Mouse (Mus musculus): ENCODE results near the gene Erc2. TPM values are rescaled to one million over a fixed set of nuclear protein-coding genes. Genes with fewer than 3 reads are reported as not detected.

Gene Erc2
- total RNA-seq, 2 experiments from 2014 or later = not detected

DNA sequence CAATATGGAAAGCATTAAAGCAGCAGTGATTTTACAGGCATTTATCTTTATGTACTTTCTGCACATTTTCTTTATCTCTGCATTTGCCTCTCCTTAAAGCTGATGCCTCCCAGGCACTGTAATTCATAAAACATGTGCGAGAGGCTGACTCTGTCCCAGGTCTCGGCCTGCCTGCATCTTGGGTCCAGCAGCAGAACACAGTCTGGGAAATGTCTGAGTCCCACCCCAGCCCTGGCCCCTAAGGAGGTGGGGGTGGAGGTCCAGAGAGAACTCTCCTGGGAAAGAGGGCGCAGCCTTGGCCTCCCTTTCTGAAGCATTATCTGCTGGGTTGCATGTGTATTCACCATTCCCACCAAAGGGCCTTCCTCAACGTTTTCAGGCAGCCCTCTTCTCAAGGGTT is 420.9 kb downstream of the Erc2 start:
- no peak for ATAC-seq (replicated peaks; ENCODE audit: poor library complexity, severe bottlenecking)

DNA sequence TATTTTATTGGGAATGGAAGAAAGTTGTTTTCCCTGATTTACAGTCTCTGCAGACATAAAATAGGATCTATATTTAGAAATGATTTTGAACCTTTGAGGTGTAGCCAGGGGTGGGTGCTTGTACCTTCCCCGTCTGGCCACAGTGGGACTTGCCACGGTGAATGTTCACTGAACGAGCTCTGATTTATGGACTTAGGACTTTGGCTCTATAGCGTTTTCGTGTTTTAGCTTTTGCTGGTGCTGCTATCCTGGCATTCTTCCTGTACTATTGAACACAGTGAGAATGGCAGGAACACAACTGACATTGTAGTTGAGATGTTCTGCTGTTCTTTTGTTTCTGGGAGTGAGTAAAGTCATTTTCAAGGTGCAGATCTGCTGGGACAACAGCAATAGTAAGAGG is 429.4 kb downstream of the Erc2 start:
- no peak for ATAC-seq (replicated peaks; ENCODE audit: poor library complexity, severe bottlenecking)

DNA sequence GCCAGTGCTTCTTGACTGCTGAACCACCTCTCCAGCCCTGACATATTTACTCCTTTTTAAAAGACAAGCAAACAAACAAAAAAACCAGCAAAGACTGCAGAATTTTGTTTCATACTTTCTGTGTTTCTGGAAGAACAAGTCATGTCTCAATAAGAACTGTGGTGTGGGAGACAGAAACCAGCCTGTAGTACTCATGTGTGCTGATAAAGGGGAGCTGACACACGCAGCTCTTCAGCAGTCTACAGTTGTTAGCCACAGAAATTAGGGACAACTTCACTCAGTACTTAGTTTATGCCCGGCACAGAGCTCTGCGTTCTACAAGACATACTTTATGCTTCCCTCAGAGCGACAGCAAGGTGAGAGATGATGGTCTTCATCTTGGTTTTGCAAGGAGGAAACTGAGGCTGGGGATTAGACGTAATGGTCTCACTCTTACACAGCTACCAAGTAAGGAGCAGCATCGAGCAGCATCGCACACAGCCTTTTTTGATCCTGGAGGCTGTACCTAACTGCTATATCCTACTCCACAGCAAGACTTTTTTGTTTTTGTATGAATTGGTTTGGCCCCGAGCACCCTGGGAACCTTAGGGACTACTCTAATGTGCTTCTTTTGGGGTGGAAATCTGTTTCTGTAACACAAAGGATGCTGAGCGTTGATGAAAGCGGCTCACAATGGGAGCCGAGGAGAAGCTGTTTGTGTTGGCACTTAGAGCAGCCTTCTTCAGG is 435.1 kb downstream of the Erc2 start:
- ATAC-seq (replicated peaks; ENCODE audit: poor library complexity, severe bottlenecking) = no peak

DNA sequence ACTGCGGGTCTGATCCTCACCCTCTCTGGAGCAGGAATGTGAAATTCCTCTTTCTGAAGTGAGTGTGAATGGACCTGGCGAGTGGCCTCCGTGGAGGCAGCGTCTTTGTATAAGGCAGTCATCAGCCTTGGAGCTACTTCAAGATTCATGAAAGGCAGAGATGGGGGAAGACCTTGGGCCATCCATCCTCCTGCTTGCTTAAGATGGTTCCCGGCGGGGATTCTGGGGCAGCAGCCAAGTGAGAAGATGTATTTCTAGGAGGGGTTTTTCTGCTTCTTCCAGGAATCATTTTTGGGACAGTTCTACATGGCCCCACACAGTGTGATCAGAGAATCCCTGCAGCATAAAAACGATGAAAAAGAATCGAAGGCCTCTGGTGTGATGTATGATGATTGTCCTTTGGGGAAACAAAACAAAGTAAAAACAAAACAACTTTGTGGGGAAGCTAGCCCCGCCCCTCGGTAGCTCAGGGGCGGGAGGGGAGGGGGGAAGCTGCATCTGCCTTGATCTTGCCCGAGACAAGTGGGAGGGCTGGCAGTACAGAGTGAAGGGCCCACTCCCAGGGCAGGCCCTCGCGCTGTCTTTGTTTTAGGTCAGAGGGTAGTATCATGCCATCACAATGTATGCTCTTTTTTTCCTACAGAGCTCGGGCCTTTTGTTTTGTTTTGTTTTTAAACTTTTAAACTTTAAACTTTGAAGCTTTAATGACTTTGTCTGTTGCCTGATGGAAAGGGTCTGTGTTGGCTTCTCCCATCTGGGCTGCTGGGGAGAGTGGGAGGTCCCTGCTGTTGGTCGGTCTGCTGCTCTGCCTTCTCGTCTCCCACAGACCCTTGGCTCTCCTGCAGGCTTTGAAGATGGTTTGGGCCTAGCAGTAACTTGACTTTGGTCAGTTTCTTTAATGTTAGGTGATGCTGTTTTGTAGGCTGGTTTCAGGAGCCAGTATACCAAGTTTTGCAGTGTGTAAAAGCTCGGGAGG is 435.9 kb downstream of the Erc2 start:
- no peak for ATAC-seq (replicated peaks; ENCODE audit: poor library complexity, severe bottlenecking)

DNA sequence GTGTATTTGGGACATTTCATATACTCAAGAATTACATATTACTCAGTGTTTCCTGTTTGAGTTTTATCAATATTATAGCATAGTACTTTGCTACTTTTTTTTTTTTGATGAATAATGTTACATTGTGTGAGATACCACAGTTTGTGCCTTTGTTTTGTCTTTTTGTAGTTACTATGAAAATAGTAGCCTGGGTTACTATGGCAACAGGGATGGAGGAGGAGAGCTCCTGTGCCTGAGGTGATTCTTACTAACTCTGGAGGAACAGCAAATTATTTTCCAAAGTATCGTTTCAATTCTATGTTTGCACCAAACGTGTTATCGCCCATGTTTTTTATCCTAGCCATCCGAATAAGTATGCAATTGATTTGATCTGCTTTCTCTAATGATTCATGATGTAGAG is 438.7 kb downstream of the Erc2 start:
- no peak for ATAC-seq (replicated peaks; ENCODE audit: poor library complexity, severe bottlenecking)

DNA sequence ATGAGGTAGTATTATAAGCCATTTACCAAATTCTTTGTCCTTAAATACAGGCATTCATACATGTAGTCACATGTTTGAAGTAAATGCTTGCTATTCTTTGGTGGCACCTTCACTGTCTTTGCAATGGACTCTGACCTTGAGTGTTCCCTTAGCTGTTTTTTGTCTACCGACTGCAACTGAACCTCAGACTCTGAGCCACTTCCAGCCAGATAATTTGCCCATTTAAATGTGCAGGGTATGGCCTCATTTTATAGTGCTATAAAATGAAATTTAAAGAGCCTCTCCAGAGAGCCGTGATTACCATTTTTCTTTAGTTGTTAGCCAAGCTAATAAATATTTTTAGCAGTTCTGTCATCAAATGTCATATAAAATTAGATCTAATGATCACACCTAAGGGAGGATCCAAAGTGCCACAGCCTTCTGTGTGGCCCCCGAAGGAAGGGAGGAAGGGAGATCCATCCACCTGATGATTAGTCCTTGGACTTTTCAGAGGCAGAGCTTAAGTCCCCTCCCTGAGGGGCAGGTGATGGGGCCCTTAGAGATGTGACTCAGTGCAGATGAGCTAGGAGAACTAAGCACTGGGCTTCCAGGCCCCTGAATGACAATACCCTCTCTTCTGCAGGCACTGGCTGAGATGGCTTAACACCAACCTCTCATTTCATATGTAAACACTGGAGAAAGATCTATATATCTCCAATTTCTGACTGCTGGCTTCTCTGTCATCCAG is 439.6 kb downstream of the Erc2 start:
- no peak for ATAC-seq (replicated peaks; ENCODE audit: poor library complexity, severe bottlenecking)

DNA sequence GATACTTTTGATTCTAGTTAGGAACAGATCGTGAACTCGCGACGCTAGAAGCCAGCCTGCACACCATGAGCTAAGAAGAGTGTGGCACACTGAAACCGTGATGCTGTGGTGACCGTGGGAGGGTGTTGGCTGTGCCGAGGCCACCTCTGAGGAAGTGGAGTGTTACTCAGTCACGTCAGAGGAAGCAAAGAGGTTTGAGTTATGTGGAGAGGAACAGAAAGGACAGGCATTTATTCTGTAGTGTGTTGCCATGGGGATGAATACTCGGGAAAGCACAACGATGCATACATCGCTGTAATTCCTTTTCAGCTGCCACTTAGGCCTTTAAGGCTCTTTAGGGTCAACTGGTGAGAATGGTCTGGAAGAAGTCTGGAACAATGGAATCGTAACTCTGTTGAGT is 445.8 kb downstream of the Erc2 start:
- ATAC-seq (replicated peaks; ENCODE audit: poor library complexity, severe bottlenecking) = no peak

DNA sequence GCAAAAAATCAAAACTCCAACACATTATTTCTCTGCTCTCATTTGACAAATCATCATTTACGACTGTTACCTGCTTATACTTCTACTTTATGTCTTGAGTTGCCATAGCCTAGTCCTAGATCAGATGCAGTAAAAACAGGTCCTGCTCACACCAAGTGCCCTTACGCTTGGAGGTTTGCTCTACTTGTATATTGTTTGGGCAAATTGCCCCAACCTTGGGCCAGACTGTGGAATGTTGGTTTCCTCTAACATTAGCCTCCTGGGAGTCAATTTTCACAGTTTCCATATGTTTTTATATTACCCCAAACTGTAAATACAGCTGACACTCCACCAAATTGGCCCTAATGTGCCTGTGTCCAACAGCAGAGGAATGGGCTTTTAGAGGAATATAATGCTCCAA is 447.6 kb downstream of the Erc2 start:
- ATAC-seq (replicated peaks; ENCODE audit: poor library complexity, severe bottlenecking) = no peak

DNA sequence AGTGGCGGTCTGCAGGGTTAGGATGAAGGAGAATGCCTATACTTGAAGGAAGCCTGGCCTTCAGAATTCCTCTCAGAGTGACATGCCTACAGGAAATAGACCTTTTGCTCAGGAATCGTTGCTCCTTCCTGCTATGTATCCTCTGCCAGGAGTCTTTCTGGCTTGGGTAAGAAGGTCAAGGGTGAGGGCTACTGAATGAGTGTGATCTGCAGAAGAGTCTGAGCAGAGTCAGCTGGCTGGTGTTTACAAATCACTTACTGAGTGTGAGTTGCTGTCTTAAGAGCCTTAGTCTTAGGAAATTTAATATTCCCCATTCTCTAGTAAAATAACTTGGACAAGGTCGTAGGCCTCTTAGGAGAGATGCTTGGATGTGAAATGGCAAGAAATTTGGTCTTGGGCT is 450.3 kb downstream of the Erc2 start:
- ATAC-seq (replicated peaks; ENCODE audit: poor library complexity, severe bottlenecking) = no peak

DNA sequence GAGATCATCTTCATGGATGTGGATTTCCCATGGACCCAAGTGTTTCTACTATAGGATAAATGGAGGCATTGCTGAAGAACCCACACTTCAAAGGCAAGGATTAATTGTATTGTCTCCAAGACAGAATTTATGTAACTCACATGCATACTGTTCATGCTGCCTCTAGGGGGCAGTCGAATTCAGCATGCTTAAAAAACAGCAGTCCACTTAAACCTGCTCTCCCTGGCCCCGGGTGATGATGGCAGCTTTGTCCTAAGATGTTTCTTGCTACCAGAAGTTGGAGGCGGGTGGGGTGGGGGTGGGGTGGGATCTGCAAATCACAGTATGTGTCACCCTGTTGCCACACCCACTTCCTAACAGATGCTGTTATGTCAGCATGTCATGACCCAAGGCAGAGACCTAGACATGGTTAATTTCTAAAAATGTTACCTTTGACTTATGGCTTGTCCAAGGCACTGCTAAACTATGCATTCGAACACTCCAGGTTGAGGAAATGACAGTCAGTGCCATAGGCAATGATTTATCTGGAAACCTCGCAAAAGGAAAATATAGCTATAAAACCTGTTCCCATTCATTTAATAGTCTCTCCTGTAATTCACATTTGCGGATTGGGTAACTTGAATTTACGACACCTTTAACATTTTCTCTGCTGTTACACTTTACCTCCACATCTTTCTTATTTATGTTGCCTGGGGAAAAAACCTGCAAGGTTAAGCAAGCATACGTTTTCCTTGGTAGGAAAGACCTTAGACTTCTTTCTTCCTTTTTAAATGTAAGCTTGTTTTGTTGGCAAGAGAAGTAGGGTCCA is 467.6 kb downstream of the Erc2 start:
- no peak for ATAC-seq (replicated peaks; ENCODE audit: poor library complexity, severe bottlenecking)

DNA sequence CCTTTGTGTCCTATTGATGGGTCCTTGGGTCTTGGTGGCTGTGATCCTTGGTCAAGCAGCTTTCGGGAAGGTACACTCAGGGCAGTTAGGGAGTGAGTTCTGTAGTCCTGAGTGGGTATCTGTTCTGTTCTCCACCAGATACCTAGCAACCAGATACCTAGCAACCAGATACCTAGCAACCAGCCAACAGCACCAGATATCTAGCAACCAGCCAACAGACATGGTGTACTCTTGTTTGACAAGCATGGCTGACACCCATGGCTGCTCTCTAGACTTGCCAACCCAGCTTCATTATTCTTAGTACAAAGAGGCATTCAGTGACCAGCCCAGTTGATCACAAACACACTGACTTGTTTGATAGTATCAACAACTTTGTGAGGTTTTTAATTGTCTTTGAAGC is 469.1 kb downstream of the Erc2 start:
- ATAC-seq (replicated peaks; ENCODE audit: poor library complexity, severe bottlenecking) = no peak

DNA sequence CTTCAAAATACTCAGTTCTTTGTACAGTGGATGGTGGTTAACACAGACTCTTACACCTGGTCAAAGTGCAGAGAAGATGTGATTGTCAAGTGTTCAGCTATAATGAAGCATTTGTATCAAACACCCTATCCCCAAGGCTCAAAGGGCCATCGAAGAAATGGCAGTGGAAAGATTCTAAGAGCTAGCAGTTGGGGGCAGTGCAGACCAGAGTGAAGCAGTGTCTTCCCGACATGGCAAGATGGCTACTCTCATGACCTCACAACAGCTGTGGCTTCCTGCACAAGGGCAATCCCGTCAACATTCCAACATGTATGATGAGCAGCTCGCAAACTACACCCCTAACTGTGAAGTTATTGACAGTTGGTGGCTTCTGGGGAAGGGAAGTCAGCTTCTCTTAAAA is 471.0 kb downstream of the Erc2 start:
- ATAC-seq (replicated peaks; ENCODE audit: poor library complexity, severe bottlenecking) = no peak

DNA sequence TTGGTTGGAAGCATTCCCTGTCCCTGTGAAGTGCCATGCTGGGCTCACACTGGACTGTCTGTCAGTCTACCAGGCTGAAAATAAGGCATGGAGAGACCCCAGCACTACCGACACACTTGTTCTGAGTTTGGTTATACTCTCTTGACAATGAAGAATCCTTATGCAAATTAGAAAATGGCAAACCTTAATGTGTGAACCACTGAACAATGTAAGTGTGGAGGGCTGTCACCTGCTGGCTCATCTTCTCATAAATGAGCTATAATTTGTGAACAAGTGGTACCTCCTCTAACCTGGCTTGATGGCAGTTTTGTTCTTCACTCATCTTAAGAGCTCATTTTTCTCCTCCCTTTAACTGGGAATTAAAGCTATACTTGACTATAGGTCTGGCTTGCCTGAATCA is 471.7 kb downstream of the Erc2 start:
- ATAC-seq (replicated peaks; ENCODE audit: poor library complexity, severe bottlenecking) = no peak

DNA sequence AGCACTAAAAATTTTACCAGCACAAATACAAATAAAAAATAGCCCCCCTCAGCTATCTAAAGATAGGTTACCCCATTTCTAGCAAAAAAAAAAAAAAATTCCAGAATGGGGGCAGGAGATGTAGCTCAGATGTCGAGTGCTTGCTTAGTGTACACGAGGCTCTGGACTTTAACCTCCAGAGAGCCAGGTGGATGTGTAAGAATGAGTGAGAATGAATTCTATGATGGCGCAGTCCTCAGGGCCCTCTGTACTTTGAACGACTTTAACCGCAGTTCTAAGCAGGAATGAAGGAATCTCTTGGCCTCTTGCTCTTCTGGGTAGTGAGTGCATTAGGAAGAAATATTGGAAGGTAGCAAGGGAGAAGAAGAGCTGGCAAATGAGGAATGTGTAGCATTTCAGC is 476.9 kb downstream of the Erc2 start:
- no peak for ATAC-seq (replicated peaks; ENCODE audit: poor library complexity, severe bottlenecking)

DNA sequence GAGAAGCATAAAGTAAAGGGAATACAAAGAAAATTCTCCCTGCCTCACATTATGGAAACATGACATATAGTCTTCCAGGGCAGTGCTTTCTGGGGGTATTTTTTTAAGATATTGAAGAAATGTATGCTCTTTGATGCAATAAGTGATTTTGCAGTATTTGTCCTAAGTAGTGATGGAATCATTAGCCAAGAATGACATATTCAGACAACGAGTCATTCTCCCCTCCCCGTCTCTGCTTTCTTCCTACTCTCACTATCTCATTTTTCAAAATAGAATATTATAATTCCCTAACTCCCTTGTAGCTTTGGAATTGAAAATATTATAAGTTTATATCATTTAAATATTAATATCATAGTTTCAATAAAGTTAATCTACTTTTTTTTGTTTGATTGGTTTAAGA is 490.9 kb downstream of the Erc2 start:
- ATAC-seq (replicated peaks; ENCODE audit: poor library complexity, severe bottlenecking) = no peak

DNA sequence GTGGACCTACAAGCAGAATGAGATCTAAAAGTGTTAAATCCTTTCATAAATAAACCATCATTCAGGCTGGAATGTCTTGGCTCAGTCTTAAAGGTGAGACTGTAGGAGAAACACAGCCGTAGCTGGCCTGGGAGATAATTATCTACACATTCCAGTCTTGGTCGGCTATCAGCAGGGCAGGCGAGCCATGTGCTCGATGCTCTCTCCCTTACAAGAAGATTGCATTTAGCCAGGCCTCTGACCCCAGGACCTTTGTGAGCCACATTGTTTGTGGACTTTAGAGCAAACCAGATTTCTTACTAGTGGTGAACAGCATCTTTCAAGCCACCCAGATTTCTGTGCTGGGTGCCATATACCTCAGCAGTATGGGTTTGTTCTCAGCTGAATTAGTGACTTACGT is 498.6 kb downstream of the Erc2 start:
- no peak for ATAC-seq (replicated peaks; ENCODE audit: poor library complexity, severe bottlenecking)

DNA sequence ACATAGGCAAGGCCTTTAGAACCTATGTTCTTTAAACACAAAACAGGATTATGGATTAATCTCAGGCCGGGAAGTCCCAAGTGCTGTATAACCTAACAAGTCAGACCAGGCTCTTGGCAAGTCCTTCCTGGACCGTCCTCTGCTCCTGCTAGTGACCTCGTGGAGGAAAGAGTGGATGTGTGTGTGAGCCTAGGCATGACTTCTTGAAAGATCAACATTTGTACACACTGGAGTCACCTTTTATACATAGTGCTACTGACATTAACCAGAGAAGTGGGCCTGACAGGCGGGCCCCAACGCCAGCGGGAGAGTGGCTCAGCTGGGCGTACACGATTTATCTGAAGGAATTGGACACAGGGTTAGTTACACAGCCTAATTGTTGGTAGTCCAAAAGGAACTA is 504.6 kb downstream of the Erc2 start:
- no peak for ATAC-seq (replicated peaks; ENCODE audit: poor library complexity, severe bottlenecking)

DNA sequence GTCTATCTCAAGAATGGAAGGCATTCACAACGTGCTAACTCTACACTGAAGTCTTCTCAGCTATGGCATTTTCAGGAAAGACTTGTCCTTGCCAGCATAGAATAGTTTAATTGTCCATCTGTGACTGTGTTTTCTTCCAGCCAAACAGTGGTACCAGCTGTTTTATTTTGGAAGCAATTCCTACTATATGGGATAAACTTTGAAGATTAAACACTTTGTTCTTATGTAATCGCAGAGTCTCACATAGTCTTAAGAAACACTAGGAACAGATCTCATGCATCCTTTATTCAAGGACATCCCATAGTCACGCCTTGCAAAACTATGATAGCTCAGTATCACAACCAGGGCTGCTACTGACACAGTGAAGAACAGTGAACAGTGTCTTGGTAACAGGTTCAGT is 506.8 kb downstream of the Erc2 start:
- no peak for ATAC-seq (replicated peaks; ENCODE audit: poor library complexity, severe bottlenecking)

DNA sequence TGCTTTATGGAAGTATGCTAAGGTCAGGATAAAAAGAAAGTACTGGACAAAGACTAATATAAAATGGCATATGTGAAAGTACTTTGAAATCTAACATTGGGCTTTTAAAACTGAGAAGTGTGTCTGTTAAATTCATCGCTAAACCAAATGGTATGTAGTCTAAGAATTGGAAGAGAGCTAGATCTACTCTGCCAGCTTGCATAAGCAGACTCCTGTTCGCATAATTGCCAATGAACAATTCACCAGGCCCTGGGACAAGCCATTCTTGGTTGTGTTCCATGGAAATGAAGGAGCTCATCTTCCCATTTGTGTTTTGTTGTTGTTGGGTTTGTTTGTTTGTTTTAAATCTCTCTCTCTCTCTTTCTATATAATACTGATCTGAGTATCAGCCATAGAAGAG is 521.8 kb downstream of the Erc2 start:
- ATAC-seq (replicated peaks; ENCODE audit: poor library complexity, severe bottlenecking) = no peak

DNA sequence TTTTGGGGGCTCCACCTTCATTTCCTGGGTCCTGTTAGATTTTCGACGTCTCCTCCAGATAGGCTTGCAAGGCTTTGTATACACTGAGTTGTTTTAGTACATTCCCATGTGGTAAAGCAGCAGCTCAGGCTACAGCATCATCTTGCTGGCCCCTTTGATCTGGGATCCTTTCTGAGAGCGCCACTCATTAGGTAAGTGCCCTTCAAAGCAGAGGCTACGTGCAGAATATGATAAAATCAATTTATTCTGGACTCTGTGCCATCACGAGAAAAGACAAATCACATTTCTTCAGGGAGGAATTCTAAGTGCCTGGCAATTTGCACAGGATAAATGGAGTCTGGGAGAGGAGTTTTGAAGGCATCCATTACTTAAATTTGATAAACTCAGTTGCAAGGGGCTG is 525.0 kb downstream of the Erc2 start:
- no peak for ATAC-seq (replicated peaks; ENCODE audit: poor library complexity, severe bottlenecking)

All from granulocyte monocyte progenitor cell, adult 5-6 weeks (primary cell).